Mouse (Mus musculus) ES-CJ7 (cell line): ENCODE measurements around the gene Pitpnm2.
A peak's percentile ranks its signal among the peaks of the same experiment; 100 is the strongest.
"Not testable (repeated sequence)": the region's sequence is repeated elsewhere in the genome, so short reads cannot be mapped to it uniquely, and the experiment has no call there.

Experiments
- DNase-seq: peaks from one replicate; pipeline ENCODE4 v3.0.0; 2011; ENCODE audit warnings: low read depth, low spot score

Gene Pitpnm2

DNA sequence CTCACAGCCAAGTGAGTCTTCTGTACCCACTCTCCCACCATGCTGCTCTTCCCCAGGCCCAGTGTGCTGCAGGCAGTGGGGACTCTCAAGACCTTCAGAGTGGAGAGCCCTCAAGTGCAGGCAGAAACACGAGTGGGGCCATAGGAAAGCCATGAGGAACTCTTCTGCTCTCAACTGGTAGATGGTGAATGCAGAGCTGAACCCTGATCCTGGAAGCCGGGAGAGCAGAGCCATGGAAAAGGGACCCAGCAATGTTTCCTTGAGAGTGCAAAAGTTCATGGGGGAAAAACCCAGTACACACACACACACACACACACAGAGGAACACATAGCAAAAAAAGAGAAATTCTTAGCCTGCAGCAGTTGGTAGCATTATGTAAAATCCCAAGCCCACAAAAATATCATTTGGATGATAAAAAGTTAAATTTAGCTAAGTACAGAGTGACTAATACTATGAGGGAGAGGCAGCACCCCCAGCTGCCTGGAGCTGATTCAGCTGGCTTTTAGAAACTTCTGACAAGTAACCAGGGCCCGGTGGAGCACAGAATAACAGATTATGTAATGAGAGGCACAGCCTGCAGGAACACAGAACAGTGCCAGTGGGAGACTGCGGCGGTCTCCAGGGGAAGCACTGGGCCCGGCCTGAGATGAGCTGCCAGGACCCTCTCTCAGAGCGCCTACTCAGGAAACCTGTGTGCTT is 28.4 kb downstream of the Pitpnm2 start:
- DNase-seq = no peak

- no peak for DNase-seq
Observed at GRCm38 (mm10) chr5:124220551-124220950, 29.0 kb downstream of the Pitpnm2 start.

DNA sequence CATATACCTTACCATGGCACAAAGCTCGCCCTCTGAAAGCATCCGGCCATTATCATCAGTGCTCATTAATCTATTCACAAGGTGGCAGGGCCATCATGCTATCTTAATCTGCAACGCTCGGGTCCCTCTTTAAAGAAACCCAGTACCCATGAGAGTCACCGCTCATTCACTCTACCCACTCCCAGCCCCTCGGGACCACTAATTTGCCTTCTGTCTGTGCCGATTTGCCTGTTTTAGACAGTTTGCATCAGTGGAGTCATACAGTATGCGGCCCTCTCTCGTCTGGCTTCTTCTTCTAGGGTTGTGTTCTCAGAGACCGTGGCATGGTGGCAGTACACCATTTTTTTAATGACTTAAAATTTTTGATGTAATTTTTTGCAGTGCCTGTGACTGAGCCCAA is 30.1 kb downstream of the Pitpnm2 start:
- no peak for DNase-seq

DNA sequence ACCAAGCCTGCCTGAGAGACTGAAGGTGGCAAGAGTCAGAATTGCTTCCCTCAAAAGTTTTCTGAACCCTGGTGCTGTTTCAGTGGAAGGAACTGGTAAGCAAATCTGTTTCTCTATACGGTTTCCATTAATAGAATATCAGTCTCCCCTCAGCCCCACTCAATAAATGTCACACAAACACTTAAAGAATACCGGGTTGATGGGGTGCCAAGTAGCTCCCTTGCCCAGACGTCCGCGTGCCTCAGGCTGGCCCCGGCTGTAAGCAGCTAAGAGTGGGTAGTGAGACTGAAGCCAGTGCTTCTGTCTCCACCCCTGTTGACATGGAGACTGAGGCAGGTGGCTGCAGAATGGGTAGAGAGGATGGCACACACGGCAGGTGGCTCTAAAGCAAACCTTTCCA is 30.6 kb downstream of the Pitpnm2 start:
- no peak for DNase-seq

GRCm38 (mm10) chr5:124217566-124218249 is 31.9 kb downstream of the Pitpnm2 start:
- DNase-seq = no peak

DNA sequence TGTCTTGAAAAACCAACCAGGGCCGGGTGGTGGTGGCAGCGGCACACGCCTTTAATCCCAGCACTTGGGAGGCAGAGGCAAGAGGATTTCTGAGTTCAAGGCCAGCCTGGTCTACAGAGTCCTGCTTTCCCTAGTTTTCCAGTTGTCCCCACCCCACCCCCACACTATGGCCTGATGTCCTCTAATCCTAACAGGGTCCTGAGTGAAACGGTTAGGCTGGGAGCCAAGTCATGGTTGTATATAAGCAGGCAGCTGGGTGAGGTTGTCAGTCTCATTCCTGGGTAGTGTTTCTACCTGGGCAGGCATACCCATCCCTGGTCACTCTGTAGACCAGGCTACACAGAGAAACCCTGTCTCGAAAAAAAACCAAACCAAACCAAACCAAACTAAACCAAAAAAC is 32.5 kb downstream of the Pitpnm2 start:
- not testable (repeated sequence) for DNase-seq

DNA sequence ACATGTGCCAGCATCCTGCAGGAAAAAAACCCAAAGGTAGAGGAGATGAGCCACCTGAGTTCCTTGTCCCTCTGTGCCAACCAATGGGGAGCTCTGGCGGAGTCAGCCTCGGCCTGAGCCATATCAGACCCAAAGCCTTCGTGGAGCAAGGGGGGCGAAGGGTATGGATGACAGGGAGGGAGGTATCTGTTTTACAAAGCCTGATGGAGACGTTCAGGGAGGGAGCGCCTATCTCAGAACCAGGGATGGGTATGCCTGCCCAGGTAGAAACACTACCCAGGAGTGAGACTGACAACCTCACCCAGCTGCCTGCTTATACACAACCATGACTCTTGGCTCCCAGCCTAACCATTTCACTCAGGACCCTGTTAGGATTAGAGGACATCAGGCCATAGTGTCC is 33.2 kb downstream of the Pitpnm2 start:
- DNase-seq = no peak

GRCm38 (mm10) chr5:124215647-124216046 is 33.9 kb downstream of the Pitpnm2 start:
- DNase-seq = no peak

DNA sequence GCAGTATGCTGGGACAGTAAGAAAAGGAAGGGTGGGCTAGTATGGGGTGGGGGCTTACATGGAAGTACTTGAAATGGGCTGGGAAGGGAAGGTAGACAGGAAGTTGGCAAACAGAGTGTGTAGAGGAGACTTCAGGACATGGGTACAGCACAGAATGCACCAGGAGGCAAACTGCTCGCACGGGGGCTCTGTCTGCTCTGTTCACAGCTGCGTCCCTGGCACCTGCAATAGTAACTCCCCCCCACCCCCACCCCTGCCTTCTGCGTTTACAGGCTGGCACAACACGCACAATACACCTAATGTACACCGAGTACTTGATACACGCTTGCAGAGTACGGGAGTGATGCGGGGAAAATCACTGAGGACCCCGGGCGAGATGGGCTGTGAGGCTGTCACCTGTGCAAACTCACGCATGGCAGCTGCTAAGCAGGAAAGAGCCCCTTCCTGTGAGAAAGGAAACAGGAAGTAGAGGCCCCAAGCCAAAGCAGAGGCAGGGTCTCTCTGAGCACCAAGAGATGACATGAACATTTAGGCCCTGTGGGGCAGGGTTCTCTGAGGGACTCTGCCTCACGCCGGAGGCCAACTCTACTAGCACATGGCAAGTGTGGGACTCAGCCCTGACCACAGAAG is 34.9 kb downstream of the Pitpnm2 start:
- DNase-seq = no peak

GRCm38 (mm10) chr5:124213588-124214469 is 35.7 kb downstream of the Pitpnm2 start:
- DNase-seq = peak; percentile 49

DNA sequence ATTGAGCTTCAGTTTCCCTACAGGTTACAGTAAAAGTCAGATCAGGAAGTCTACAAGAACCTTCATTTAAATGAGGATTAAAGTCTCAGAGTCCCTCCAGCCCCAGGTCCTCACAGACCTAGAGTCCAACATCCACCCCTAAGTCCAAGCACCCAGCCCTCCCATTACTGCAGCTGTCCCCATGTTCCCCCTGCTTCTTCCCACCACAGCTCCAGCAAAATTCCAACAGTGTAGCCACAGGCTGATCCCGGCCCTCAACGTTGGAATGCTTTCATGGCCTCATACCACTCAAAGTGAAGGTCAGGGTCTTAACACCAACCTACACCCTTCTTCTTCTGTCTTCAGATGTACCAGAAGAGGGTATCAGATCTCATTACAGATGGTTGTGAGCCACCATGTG is 37.9 kb downstream of the Pitpnm2 start:
- no peak for DNase-seq

DNA sequence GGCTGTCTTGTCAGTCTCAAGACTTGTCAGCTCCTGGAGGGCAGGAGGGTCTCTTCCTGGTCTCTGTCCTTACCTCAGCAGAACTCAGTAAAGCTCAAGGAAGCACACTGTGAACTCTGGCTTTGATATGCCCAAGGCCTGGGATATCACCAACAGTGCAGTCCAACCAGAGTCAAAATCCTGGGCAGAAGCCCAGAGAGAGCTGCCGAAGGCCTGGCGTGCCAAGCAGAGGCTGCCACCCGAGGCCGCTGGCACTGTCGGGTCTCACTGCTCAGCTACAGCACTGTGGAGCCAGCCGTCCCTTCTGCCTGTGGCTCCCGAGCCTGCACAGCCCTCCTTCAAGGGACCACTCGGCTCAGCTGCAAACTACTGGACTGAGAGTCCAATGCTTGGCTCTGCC is 38.3 kb downstream of the Pitpnm2 start:
- no peak for DNase-seq

- DNase-seq = peak; percentile 38
Observed at GRCm38 (mm10) chr5:124210281-124211016, 39.1 kb downstream of the Pitpnm2 start.

- DNase-seq = no peak
Observed at GRCm38 (mm10) chr5:124209850-124210249, 39.7 kb downstream of the Pitpnm2 start.

DNA sequence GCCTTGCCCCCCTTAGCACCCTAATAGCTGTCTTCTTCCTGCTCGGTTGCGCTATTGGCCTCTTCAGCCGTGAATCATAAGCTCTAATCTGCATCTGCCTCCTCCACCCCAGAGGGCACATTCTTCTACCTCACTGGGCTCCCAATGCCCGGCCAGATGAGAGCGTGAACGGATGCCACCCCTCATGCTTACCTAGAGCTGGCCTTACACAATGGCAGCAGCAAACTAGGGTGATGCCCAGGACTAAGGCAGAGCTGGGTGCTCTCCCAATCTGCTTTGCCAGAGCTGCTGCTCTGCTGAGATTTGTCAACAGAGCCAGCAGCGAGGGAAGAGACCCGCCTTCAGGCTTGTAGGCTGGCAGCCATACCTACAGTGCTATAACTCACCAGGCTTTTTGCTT is 41.5 kb downstream of the Pitpnm2 start:
- DNase-seq = no peak

GRCm38 (mm10) chr5:124206481-124207038 is 43.0 kb downstream of the Pitpnm2 start:
- DNase-seq = no peak

DNA sequence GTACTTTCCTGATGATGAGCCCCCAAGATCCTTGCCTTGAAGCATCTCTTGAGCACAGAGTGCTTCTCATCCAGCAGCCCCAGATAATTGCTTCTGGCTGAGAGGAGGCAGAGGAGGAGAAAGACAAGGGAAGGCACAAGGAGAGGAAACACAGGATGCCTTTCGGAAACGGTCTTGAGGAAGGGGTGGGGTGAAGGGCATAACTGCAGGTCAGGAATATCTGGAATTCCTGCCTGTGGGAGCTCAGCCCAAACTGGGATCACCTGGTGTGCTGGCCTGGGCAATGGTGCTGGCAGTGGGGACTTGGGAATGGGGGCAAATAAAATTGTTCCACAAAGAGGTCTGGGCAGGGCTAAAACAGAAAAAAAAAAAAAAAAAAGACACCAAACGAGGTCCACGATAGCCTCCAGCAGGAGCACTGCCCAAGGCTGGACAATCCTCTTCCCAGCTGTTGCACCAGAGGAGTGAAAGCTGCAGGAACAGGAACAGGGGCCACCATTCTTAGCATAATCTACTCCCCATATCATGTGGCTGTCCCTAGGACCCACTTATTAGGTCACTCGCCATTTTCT is 43.7 kb downstream of the Pitpnm2 start:
- DNase-seq = no peak

DNA sequence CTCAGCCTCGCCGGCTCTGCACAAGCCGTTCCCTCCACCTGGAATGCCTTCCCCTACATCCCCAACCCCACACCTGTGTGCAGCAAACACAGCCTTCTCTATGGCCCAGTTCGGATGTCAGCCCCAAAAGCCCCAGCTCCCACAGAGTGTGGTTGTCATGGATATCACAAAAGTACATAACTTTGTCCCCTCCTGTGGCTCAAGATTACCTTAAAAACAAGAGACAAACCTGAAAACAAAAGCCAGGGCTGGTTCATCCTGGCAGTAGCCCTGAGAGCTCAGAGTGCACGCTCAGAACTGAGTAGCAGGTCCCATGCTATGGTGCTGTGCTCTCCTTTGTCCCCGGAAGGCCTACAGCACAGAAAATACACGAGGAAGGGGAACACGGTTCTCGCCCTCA is 44.3 kb downstream of the Pitpnm2 start:
- peak; percentile 16 for DNase-seq

DNA sequence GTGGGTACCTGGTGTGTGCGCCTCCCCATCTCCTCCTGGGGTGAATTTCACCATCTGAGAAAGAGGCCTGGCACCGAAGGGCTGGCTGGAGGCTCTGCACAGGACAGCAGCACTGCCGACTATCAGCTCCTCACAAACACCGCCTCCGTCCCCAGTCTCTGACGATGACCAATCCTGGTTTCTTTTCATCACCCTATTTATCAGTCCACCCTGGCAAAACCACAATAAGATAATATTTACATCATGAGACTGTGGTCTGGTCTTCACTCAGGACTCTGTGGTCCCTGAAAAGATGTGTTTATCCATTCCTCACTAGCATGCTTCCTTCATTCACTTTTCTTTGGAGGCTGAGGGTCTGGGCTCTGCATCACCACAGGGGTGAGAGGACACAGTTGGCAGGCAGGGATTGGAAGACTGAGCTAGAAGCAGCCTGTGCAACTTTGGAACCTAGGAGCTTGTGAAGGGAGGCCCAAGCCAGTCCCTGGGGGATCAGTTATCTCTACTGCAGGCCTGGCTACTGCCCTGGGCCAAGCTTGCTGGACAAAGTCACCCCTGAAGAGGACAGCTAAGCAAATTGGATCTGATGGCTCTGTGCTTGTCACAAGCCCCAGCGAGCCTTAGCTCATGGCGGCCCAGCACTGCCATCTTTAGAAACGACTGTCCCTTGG is 45.3 kb downstream of the Pitpnm2 start:
- DNase-seq = no peak

DNA sequence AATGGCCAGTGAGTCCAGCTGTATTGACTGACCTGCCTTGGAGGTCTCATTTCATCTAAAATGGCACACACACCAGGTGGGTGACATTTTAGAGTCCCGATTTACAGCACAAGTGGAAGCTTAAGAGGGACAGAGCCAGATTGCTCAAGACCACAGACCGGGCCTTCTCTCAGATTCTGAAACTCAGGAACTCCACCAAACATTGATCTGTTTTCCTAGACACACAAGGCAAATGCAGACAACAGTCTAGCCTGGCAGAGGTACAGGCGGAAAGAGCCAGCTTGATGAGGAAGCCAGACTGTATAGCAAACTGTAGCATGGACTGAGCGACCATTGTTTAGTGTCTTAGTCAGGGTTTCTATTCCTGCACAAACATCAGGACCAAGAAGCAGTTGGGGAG is 46.3 kb downstream of the Pitpnm2 start:
- DNase-seq = no peak
